In the genomic region with DNA sequence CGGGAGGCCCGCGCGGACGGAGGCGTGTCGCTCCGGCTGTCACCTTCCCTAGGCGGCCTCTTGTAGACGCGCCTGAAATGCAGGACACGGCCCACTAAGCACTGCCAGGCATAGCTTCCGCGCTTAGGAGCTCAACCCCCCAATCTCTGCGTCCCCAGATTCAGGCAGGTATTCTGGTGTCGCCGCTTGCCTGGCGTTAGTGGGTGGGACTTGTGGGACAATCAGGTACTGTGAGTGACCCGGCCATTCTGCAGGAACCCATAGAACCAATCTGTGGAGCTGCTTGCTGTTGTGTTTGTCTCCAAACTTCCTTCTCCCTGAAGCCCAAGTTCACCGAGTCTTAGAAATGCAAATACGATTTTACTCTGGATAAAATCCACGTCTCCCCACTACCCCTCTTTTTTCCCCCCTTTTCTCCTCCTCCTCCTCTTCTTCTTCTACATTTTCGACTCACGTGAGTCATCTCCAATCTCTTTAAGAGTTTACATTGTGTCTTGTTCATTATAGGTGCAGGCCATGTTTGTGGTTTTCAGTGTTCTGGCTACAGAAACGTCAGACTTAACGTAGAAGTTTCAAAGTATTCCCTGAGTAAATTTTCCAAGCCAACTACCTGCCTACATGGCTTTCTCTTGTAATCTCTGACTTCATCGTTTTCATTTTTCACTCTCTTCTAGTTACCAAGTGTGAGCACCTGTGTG, we compare ENCODE assay signal across 8 mouse cellular contexts. TPM values are rescaled to one million over a fixed set of nuclear protein-coding genes. Genes with fewer than 3 reads are reported as not detected.
A peak's percentile ranks its signal among the peaks of the same experiment; 100 is the strongest.
DNase-seq lines count a peak whose midpoint lies in the region; ATAC-seq and TF ChIP-seq lines count a peak whose summit lies in the region.

TSS of gene Aimp1 (minus strand) at position 140 of the 698 bp plus-strand sequence.

- peak within 1 kb of the TSS; percentile 95 for H3K27ac ChIP-seq in lung, postnatal 0 days (ENCODE audit: low read length)
- peak within 1 kb of the TSS; percentile 99 for H3K27ac ChIP-seq in heart, embryonic 10.5 days
- H3K27ac ChIP-seq in midbrain, postnatal 0 days (ENCODE audit: low read depth, low read length) = peak within 1 kb of the TSS; percentile 86

- TF ChIP-seq CTCF in lung, postnatal 0 days (IDR thresholded peaks at IDR 0.05) = no peak
- no peak for TF ChIP-seq CTCF in midbrain, postnatal 0 days (IDR thresholded peaks at IDR 0.05)

- H3K36me3 ChIP-seq in lung, postnatal 0 days (ENCODE audit: insufficient read depth, low read length) = no peaks in the 10 kb centered on the region
- H3K36me3 ChIP-seq in heart, embryonic 10.5 days = peaks cover 4% of the 10 kb centered on the region
- peaks cover 4% of the 10 kb centered on the region; the same call in 1 of the 2 replicates for H3K36me3 ChIP-seq in midbrain, postnatal 0 days (ENCODE audit: insufficient read depth, low read length)

- peak; percentile 17 for DNase-seq in lung, postnatal 0 days (ENCODE audit: low spot score)
- DNase-seq in lung, postnatal 25 days (ENCODE audit: low spot score) = no peak
- peak; percentile 17 for DNase-seq in c-Kit-positive CD71-positive TER-119-positive erythroid progenitor cells, embryonic 14.5 days (ENCODE audit: low spot score)
- no peak for DNase-seq in heart, embryonic 10.5 days (ENCODE audit: low spot score)
- no peak for DNase-seq in layer of hippocampus, postnatal 36 days
- no peak for DNase-seq in midbrain, postnatal 0 days (ENCODE audit: low spot score)
- no peak for DNase-seq in spleen, postnatal 4 days (ENCODE audit: low spot score in 2 of 2)
- DNase-seq in urinary bladder, postnatal 10 days (ENCODE audit: low spot score) = no peak

- peak within 1 kb of the TSS; percentile 71 for H3K4me3 ChIP-seq in lung, postnatal 0 days (ENCODE audit: low read depth, low read length)
- peak within 1 kb of the TSS; percentile 87 for H3K4me3 ChIP-seq in heart, embryonic 10.5 days
- H3K4me3 ChIP-seq in midbrain, postnatal 0 days (ENCODE audit: low read depth, low read length) = peak within 1 kb of the TSS; percentile 55

- peaks cover 10% of the 10 kb centered on the region; the same call in 1 of the 2 replicates for H3K4me1 ChIP-seq in lung, postnatal 0 days (ENCODE audit: insufficient read depth, low read depth, low read length)
- peaks cover 10% of the 10 kb centered on the region for H3K4me1 ChIP-seq in heart, embryonic 10.5 days
- no peaks in the 10 kb centered on the region; the same call in 1 of the 2 replicates for H3K4me1 ChIP-seq in midbrain, postnatal 0 days (ENCODE audit: insufficient read depth, low read length)

- peak within 1 kb of the TSS; percentile 98 for H3K9ac ChIP-seq in lung, postnatal 0 days (replicated peaks; ENCODE audit: low read depth)
- peak within 1 kb of the TSS; percentile 73 for H3K9ac ChIP-seq in midbrain, postnatal 0 days (replicated peaks; ENCODE audit: low read length, poor library complexity, severe bottlenecking)

- TF ChIP-seq EP300 in lung, postnatal 0 days (IDR thresholded peaks at IDR 0.05) = no peak

- peak within 1 kb of the TSS; percentile 68 for H3K4me2 ChIP-seq in lung, postnatal 0 days (replicated peaks; ENCODE audit: low read depth, low read length)
- H3K4me2 ChIP-seq in midbrain, postnatal 0 days (ENCODE audit: low read depth, low read length, poor library complexity, severe bottlenecking) = peak within 1 kb of the TSS; percentile 76

- no peaks in the 10 kb centered on the region for H3K27me3 ChIP-seq in lung, postnatal 0 days (replicated peaks; ENCODE audit: insufficient read depth, low read length)
- H3K27me3 ChIP-seq in heart, embryonic 10.5 days (ENCODE audit: insufficient read depth, poor library complexity, severe bottlenecking) = no peaks in the 10 kb centered on the region
- H3K27me3 ChIP-seq in midbrain, postnatal 0 days (ENCODE audit: insufficient read depth, low read length) = no peaks in the 10 kb centered on the region

- ATAC-seq in lung, postnatal 0 days = no peak; the same call in 1 of the 2 replicates
- ATAC-seq in midbrain, postnatal 0 days (ENCODE audit: low FRiP score) = peak; percentile 77; the same call in 1 of the 2 replicates

- 1% methylated on average over 27 of the region's 27 CpGs for WGBS in lung, postnatal 0 days
- 2% methylated on average over 27 of the region's 27 CpGs for WGBS in heart, embryonic 10.5 days
- 2% methylated on average over 27 of the region's 27 CpGs for WGBS in midbrain, postnatal 0 days

- no peaks in the 10 kb centered on the region for H3K9me3 ChIP-seq in lung, postnatal 0 days (ENCODE audit: low read length)
- no peaks in the 10 kb centered on the region for H3K9me3 ChIP-seq in heart, embryonic 10.5 days
- H3K9me3 ChIP-seq in midbrain, postnatal 0 days (ENCODE audit: low read length) = no peaks in the 10 kb centered on the region

RNA-seq across cellular contexts. Expression of gene Aimp1, which starts in this region (rescaled TPM):
- polyA plus RNA-seq in lung, postnatal 0 days (2015; fragmentation: Nextera tagmentation; extraction: Ambion mirVana) = 48.9 and 50.1 TPM in 2 replicates
- polyA plus RNA-seq in heart, embryonic 10.5 days (2016; fragmentation: Nextera tagmentation; extraction: Ambion mirVana) = 63.9 and 79.3 TPM in 2 replicates
- 10 to 100 TPM; 54.2 to 59.1 TPM for total RNA-seq in layer of hippocampus, postnatal 36 days (2021)
- total RNA-seq in midbrain, postnatal 0 days (2014; rRNA removed) = 32.1 and 45.5 TPM in 2 replicates
- 63.2 and 67.2 TPM in 2 replicates for polyA plus RNA-seq in midbrain, postnatal 0 days (2015; fragmentation: Nextera tagmentation; extraction: Ambion mirVana)

Comparison
In these comparisons a context has a peak if more than half of its experiments do, and no peak if none do; other contexts are left out.
1. DNase-seq: peak in lung, postnatal 0 days (single experiment) and c-Kit-positive CD71-positive TER-119-positive erythroid progenitor cells, embryonic 14.5 days (single experiment); none in lung, postnatal 25 days (single experiment), heart, embryonic 10.5 days (single experiment), layer of hippocampus, postnatal 36 days (0 of 2), midbrain, postnatal 0 days (single experiment), spleen, postnatal 4 days (0 of 2) and urinary bladder, postnatal 10 days (single experiment).
2. Peak in every context shown above with its lines, with median percentiles within 50 percentile points of each other: H3K27ac ChIP-seq and H3K4me3 ChIP-seq.